Mouse (Mus musculus): ENCODE measurements around the gene Lrrc4b. TPM values are rescaled to one million over a fixed set of nuclear protein-coding genes. Genes with fewer than 3 reads are reported as not detected.
A peak's percentile ranks its signal among the peaks of the same experiment; 100 is the strongest.

Gene Lrrc4b
- total RNA-seq (2017) = not detected in 2 replicates

GRCm38 (mm10) chr7:44428968-44429521 is at the start of gene Lrrc4b:
Lrrc4b (plus strand) TSS chr7:44429018.
- ATAC-seq (ENCODE audit: extremely low read depth, insufficient number of reproducible peaks, low FRiP score, poor library complexity, severe bottlenecking) = no peak

- no peak for ATAC-seq (ENCODE audit: extremely low read depth, insufficient number of reproducible peaks, low FRiP score, poor library complexity, severe bottlenecking)
Observed at GRCm38 (mm10) chr7:44382541-44382940, 46.3 kb upstream of the Lrrc4b start.

- ATAC-seq (ENCODE audit: extremely low read depth, insufficient number of reproducible peaks, low FRiP score, poor library complexity, severe bottlenecking) = peak; percentile 52; the same call in 1 of the 2 replicates
Observed at GRCm38 (mm10) chr7:44383980-44384715, 44.7 kb upstream of the Lrrc4b start, which contains the start of gene Syt3. Syt3 (plus strand) TSS chr7:44384102.

GRCm38 (mm10) chr7:44384716-44385059 is 44.1 kb upstream of the Lrrc4b start:
- ATAC-seq (ENCODE audit: extremely low read depth, insufficient number of reproducible peaks, low FRiP score, poor library complexity, severe bottlenecking) = no peak

- no peak for ATAC-seq (ENCODE audit: extremely low read depth, insufficient number of reproducible peaks, low FRiP score, poor library complexity, severe bottlenecking)
Observed at GRCm38 (mm10) chr7:44385720-44386119, 43.1 kb upstream of the Lrrc4b start, which contains the start of gene 1700008O03Rik. 1700008O03Rik (minus strand) TSS chr7:44385820.

GRCm38 (mm10) chr7:44391831-44392230 is 37.0 kb upstream of the Lrrc4b start:
- no peak for ATAC-seq (ENCODE audit: extremely low read depth, insufficient number of reproducible peaks, low FRiP score, poor library complexity, severe bottlenecking)

GRCm38 (mm10) chr7:44392341-44392740 is 36.5 kb upstream of the Lrrc4b start:
- ATAC-seq (ENCODE audit: extremely low read depth, insufficient number of reproducible peaks, low FRiP score, poor library complexity, severe bottlenecking) = no peak

GRCm38 (mm10) chr7:44393284-44393683 is 35.5 kb upstream of the Lrrc4b start:
- no peak for ATAC-seq (ENCODE audit: extremely low read depth, insufficient number of reproducible peaks, low FRiP score, poor library complexity, severe bottlenecking)

- peak; percentile 81 for ATAC-seq (ENCODE audit: extremely low read depth, insufficient number of reproducible peaks, low FRiP score, poor library complexity, severe bottlenecking)
Observed at GRCm38 (mm10) chr7:44398570-44398969, 30.2 kb upstream of the Lrrc4b start.

- no peak for ATAC-seq (ENCODE audit: extremely low read depth, insufficient number of reproducible peaks, low FRiP score, poor library complexity, severe bottlenecking)
Observed at GRCm38 (mm10) chr7:44401673-44402072, 27.1 kb upstream of the Lrrc4b start.

GRCm38 (mm10) chr7:44405346-44406014 is 23.3 kb upstream of the Lrrc4b start:
- ATAC-seq (ENCODE audit: extremely low read depth, insufficient number of reproducible peaks, low FRiP score, poor library complexity, severe bottlenecking) = peak; percentile 75

- ATAC-seq (ENCODE audit: extremely low read depth, insufficient number of reproducible peaks, low FRiP score, poor library complexity, severe bottlenecking) = no peak
Observed at GRCm38 (mm10) chr7:44406015-44406355, 22.8 kb upstream of the Lrrc4b start.

- ATAC-seq (ENCODE audit: extremely low read depth, insufficient number of reproducible peaks, low FRiP score, poor library complexity, severe bottlenecking) = no peak
Observed at GRCm38 (mm10) chr7:44411144-44411543, 17.7 kb upstream of the Lrrc4b start.

- ATAC-seq (ENCODE audit: extremely low read depth, insufficient number of reproducible peaks, low FRiP score, poor library complexity, severe bottlenecking) = no peak
Observed at GRCm38 (mm10) chr7:44413307-44413706, 15.5 kb upstream of the Lrrc4b start.

GRCm38 (mm10) chr7:44427666-44428065 is 1.2 kb upstream of the Lrrc4b start:
- no peak for ATAC-seq (ENCODE audit: extremely low read depth, insufficient number of reproducible peaks, low FRiP score, poor library complexity, severe bottlenecking)

GRCm38 (mm10) chr7:44428171-44428950 is 457 bp upstream of the Lrrc4b start:
- ATAC-seq (ENCODE audit: extremely low read depth, insufficient number of reproducible peaks, low FRiP score, poor library complexity, severe bottlenecking) = no peak

- ATAC-seq (ENCODE audit: extremely low read depth, insufficient number of reproducible peaks, low FRiP score, poor library complexity, severe bottlenecking) = no peak
Observed at GRCm38 (mm10) chr7:44429534-44430488, 993 bp downstream of the Lrrc4b start.

GRCm38 (mm10) chr7:44432550-44432949 is 3.7 kb downstream of the Lrrc4b start:
- no peak for ATAC-seq (ENCODE audit: extremely low read depth, insufficient number of reproducible peaks, low FRiP score, poor library complexity, severe bottlenecking)
